Mouse (Mus musculus) embryonic facial prominence, embryonic 12.5 days (tissue): Measurements from ENCODE around the gene Cyfip1. TPM values are rescaled to one million over a fixed set of nuclear protein-coding genes. Genes with fewer than 3 reads are reported as not detected.
"Not testable (repeated sequence)": the region's sequence is repeated elsewhere in the genome, so short reads cannot be mapped to it uniquely, and the experiment has no call there.

ENCODE experiments used
- ATAC-seq: fragments of 200-750 bp; cut with Nextera tagmentation; 2 replicates; pipeline ENCODE4 v1.8.0; 2017; ENCODE audit not compliant: insufficient number of reproducible peaks, insufficient read depth, low FRiP score, low TSS enrichment
- H3K27ac ChIP-seq: fragments of 300-500 bp; sonication (generic); 2 replicates; pipeline ENCODE4 v1.5.1; 2016; ENCODE audit warnings: mild to moderate bottlenecking
- H3K27me3 ChIP-seq: fragments of 300-500 bp; sonication (generic); 2 replicates; pipeline ENCODE4 v1.6.1; 2016; ENCODE audit warnings: mild to moderate bottlenecking, moderate library complexity
- H3K36me3 ChIP-seq: fragments of 300-500 bp; sonication (generic); 2 replicates; pipeline ENCODE4 v1.6.1; 2016; ENCODE audit warnings: mild to moderate bottlenecking
- H3K4me1 ChIP-seq: fragments of 300-500 bp; sonication (generic); 2 replicates; pipeline ENCODE4 v1.6.1; 2016
- H3K4me2 ChIP-seq: fragments of 300-500 bp; sonication (generic); replicated peaks from 2 replicates; pipeline ENCODE4 v1.6.1; 2016; ENCODE audit warnings: mild to moderate bottlenecking, moderate library complexity
- H3K4me3 ChIP-seq: fragments of 300-500 bp; sonication (generic); 2 replicates; pipeline ENCODE4 v1.5.1; 2016; ENCODE audit warnings: mild to moderate bottlenecking
- H3K9ac ChIP-seq: fragments of 300-500 bp; sonication (generic); 2 replicates; pipeline ENCODE4 v1.6.1; 2016; ENCODE audit warnings: mild to moderate bottlenecking, moderate library complexity
- H3K9me3 ChIP-seq: fragments of 300-500 bp; sonication (generic); 2 replicates; pipeline ENCODE4 v1.6.1; 2016; ENCODE audit warnings: mild to moderate bottlenecking, moderate library complexity
- WGBS: fragments of 180-500 bp; shearing (Covaris S2); methylation state at CpG from one replicate; pipeline ENCODE4 v1.1.7; 2016; 5-methylcytosine and 5-hydroxymethylcytosine counted together
- polyA plus RNA-seq: library from polyadenylated mRNA; unstranded; fragments of >200 nt; fragmentation: Nextera tagmentation; extraction: Ambion mirVana; gene quantifications from 2 replicates; pipeline ENCODE4 v1.2.1, GENCODE M21; 2016

The Cyfip1 gene
- polyA plus RNA-seq, 1 experiment from 2014 or later: 122 TPM

DNA sequence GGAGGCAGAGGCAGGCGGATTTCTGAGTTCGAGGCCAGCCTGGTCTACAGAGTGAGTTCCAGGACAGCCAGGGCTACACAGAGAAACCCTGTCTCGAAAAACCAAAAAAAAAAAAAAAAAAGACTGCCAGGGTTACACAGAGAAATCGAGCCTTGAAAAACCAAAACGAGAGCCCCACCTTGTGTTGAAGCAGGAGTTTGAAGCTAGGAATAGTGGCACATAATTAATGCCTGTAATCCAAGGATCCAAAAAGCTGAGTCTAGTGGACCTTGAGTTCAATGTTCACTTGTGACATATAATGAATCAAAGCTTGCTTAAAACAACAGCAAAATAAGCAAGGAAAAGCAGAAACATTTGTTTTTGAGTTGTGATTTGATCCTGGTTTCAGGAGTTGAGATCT lies 62.2 kb downstream of the Cyfip1 start:
- WGBS: 86% methylated on average over 5 of the region's 5 CpGs
- no peaks in the 10 kb centered on the region for H3K4me1 ChIP-seq
- H3K9ac ChIP-seq: no peak overlapping the region
- H3K4me3 ChIP-seq: no peak overlapping the region
- no peaks in the 10 kb centered on the region for H3K9me3 ChIP-seq
- no peak overlapping the region for H3K4me2 ChIP-seq
- H3K27ac ChIP-seq: no peak overlapping the region
- no peaks in the 10 kb centered on the region for H3K27me3 ChIP-seq
- H3K36me3 ChIP-seq: peaks cover 74% of the 10 kb centered on the region
- no peak for ATAC-seq

DNA sequence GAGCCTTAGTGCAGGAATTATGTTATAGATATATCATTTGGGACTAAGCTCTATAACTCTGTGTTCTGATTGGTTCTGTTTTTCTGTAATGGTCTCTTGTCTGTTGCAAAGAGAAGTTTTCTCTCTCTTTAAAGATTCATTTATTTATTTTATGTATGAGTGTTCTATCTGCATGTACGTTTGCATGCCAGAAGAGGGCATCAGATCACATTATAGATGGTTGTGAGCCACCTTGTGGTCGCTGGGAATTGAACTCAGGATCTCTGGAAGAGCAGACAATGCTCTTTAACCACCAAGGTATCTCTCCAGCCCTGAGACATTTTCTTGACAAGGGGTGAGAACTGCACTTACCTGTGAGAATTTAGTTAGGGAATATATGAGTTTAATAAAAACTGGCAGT lies 63.9 kb downstream of the Cyfip1 start:
- Histone ChIP-seq H3K27me3 (no peaks in the 10 kb centered on the region), H3K9ac (no peak overlapping the region), H3K36me3 (peaks cover 70% of the 10 kb centered on the region), H3K4me2 (no peak overlapping the region), H3K4me3 (no peak overlapping the region), H3K27ac (no peak overlapping the region), H3K4me1 (no peaks in the 10 kb centered on the region), H3K9me3 (no peaks in the 10 kb centered on the region)
- WGBS: 79% methylated on average over 2 of the region's 2 CpGs
- ATAC-seq: no peak

DNA sequence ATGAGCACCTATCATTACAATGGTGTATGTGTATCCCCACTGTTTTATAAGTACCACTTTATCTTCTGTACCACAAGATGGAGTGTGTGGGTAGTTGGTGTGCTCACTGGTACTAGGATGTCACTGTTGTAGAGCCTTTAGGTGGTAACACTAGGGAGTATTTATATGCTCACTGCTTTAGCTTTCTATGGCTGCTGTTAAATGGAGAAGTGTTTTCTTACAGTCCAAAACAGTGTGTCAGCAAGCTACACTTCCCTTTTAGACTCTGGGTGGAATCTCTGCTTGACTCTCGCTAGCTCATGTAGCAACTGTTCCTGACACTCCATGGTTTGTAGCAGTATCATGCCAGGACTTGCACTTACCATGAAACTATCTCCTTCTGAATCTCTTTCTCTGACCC lies 68.0 kb downstream of the Cyfip1 start:
- ATAC-seq: no peak
- H3K36me3 ChIP-seq: peaks cover 77% of the 10 kb centered on the region

DNA sequence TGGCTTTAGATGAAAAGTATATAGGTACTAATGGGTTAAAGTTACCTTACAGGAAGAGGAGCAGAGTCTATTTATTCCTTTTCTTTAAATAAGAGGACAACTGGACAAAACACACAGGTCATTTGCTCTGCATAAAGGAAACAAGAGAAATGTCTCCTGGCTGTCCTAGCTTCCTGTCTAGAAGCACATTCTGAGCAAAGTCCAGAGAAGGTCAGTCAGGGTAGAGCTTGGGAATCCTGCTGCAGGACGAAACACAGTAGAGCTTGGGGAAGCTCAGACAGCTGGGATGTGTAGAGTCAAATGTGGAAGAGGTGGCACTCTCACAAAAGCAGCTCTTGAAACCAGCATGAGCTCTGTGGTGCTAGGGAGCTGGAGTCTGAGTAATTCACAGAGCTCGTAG lies 68.8 kb downstream of the Cyfip1 start:
- Histone ChIP-seq H3K36me3 (peaks cover 77% of the 10 kb centered on the region), H3K4me2 (no peak overlapping the region), H3K4me1 (no peaks in the 10 kb centered on the region), H3K9ac (no peak overlapping the region), H3K9me3 (no peaks in the 10 kb centered on the region), H3K27ac (no peak overlapping the region), H3K4me3 (no peak overlapping the region), H3K27me3 (no peaks in the 10 kb centered on the region)
- no peak for ATAC-seq
- 80% methylated on average over 2 of the region's 2 CpGs for WGBS

More for the DNA sequence above, 68.0 kb downstream of the Cyfip1 start:
- no peak overlapping the region for H3K4me3 ChIP-seq
- no peaks in the 10 kb centered on the region for H3K9me3 ChIP-seq
- H3K4me2 ChIP-seq: no peak overlapping the region
- WGBS: 90% methylated on average over 1 of the region's 1 CpGs
- H3K27ac ChIP-seq: no peak overlapping the region
- no peak overlapping the region for H3K9ac ChIP-seq
- H3K4me1 ChIP-seq: no peaks in the 10 kb centered on the region
- H3K27me3 ChIP-seq: no peaks in the 10 kb centered on the region

DNA sequence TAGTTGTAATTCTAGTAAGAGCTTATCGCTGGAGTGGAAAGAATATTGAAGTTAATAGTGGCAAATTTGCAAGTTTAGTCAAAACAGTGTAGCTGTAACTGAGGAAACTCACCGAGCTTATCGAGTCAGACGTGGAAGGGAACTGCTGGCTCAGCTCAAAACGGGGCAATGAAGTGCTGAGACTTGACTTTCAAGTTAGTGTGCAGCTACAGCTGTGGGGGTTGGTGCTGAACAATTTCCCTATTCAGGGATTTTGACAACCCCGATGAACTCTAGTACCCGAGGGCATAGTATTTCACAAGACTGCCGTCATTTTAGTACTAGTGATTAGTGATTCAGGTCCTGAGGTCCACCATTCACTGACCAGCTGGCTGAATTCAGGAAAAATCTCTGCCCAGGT lies 69.8 kb downstream of the Cyfip1 start:
- Histone ChIP-seq H3K4me1 (no peaks in the 10 kb centered on the region), H3K27me3 (no peaks in the 10 kb centered on the region), H3K9ac (no peak overlapping the region), H3K4me3 (no peak overlapping the region), H3K4me2 (no peak overlapping the region), H3K9me3 (no peaks in the 10 kb centered on the region), H3K36me3 (peaks cover 75% of the 10 kb centered on the region), H3K27ac (no peak overlapping the region)
- 69% methylated on average over 8 of the region's 8 CpGs for WGBS
- no peak for ATAC-seq

DNA sequence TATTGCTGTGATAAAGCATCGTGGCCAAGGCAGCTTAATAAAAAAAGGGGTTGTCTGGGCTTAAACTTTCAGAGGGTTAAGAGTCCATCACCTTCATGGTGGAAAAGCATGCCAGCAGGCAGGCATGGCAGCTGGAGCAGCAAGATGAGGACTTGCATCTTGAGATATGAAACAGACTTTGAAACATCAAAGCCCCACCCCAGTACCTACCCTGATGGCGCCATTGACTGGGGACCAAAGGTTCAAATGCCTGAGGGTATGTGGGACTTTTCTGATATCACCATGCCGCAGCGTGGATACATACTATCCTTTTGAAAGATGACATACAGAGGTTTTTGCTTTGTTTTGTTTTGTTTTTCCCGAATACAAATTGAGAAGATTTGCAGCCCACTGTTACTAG lies 70.6 kb downstream of the Cyfip1 start:
- H3K36me3 ChIP-seq: peaks cover 81% of the 10 kb centered on the region
- no peak overlapping the region for H3K27ac ChIP-seq
- no peak for ATAC-seq

DNA sequence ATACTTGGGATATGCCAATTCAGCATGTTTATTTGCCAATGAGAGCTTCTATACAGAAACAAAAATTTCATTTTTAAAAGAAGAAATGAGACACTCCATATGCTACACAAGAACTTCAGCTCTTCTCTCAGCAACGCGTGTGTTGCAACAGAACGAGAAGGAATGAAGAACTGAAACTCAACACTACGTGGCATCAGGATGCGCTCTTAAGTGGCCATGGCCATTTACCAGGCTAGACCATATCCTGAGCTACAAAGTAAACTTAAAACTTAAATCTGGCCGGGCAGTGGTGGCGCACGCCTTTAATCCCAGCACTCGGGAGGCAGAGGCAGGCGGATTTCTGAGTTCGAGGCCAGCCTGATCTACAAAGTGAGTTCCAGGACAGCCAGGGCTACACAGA lies 76.8 kb downstream of the Cyfip1 start:
- not testable (repeated sequence) for ATAC-seq, H3K4me2 ChIP-seq, H3K9me3 ChIP-seq, H3K4me1 ChIP-seq, H3K27ac ChIP-seq, H3K9ac ChIP-seq, H3K4me3 ChIP-seq, H3K27me3 ChIP-seq
- WGBS: 97% methylated on average over 11 of the region's 11 CpGs
- peaks cover 74% of the 10 kb centered on the region for H3K36me3 ChIP-seq

More for the DNA sequence above, 70.6 kb downstream of the Cyfip1 start:
- no peaks in the 10 kb centered on the region for H3K27me3 ChIP-seq
- WGBS: 90% methylated on average over 5 of the region's 5 CpGs
- H3K9me3 ChIP-seq: no peaks in the 10 kb centered on the region
- H3K4me3 ChIP-seq: no peak overlapping the region
- H3K4me2 ChIP-seq: no peak overlapping the region
- no peak overlapping the region for H3K9ac ChIP-seq
- H3K4me1 ChIP-seq: no peaks in the 10 kb centered on the region

DNA sequence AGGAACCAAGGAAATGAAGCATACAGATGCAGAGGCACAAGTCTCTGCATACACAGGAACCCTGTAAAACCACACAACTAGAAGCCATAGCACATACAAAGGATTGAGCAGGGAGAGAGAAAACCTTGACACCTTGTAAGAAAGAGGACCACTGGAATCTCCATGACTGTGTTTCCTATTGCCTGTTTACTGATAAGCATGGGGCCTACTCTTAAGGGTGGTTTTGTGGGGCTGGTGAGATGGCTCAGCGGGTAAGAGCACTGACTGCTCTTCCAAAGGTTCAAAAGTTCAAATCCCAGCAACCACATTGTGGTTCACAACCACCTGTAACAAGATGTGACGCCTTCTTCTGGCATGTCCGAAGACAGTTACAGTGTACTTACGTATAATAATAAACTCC lies 85.7 kb downstream of the Cyfip1 start:
- Histone ChIP-seq H3K4me2 (no peak overlapping the region), H3K4me3 (no peak overlapping the region), H3K27ac (no peak overlapping the region), H3K9me3 (no peaks in the 10 kb centered on the region), H3K9ac (no peak overlapping the region), H3K4me1 (no peaks in the 10 kb centered on the region), H3K36me3 (peaks cover 62% of the 10 kb centered on the region), H3K27me3 (no peaks in the 10 kb centered on the region)
- WGBS: 93% methylated on average over 4 of the region's 4 CpGs
- no peak for ATAC-seq

DNA sequence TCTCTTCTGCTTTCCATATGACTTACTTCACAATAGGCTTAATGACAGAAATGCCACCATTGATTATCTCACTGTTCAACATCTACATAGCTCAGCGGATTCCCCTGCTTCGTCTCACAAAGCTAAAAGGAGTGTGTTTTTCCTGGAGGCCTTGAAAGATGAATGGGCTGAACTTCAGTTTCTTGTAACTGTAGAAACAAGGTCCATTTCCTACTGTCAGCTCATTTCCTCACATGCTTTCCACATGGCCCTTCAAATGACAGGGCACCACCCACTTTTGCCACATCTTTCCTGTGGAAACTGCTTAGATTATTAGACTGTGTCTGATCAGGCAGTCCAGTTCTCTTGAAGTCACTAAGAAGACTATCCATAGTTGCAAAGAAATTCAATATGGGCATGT lies 87.1 kb downstream of the Cyfip1 start:
- Histone ChIP-seq H3K9me3 (no peaks in the 10 kb centered on the region), H3K36me3 (peaks cover 48% of the 10 kb centered on the region), H3K4me3 (no peak overlapping the region), H3K9ac (no peak overlapping the region), H3K4me2 (no peak overlapping the region), H3K4me1 (no peaks in the 10 kb centered on the region), H3K27me3 (no peaks in the 10 kb centered on the region), H3K27ac (no peak overlapping the region)
- WGBS: 84% methylated on average over 2 of the region's 2 CpGs
- no peak for ATAC-seq

DNA sequence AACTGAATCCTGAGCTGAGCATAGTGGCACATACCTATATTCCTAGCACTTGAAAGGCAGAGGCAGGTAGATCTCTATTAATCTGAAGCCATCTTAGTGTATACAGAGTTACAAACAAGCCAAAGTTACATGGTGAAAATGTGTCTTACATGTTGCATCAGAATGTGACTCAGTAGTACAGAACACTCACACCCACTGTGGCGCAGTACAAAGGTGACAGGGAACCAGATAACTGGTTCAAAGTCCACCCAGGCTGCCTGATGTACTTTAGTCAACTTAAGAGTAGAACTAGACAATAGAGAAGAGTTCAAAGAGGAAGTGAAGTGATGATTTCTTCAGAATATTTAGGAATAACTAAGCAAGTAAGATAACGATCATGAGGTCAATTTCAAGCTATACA lies 93.5 kb downstream of the Cyfip1 start:
- Histone ChIP-seq H3K9ac (no peak overlapping the region), H3K27me3 (no peaks in the 10 kb centered on the region), H3K36me3 (peaks cover 7% of the 10 kb centered on the region), H3K4me1 (no peaks in the 10 kb centered on the region), H3K27ac (no peak overlapping the region), H3K9me3 (no peaks in the 10 kb centered on the region), H3K4me2 (no peak overlapping the region), H3K4me3 (no peak overlapping the region)
- no peak for ATAC-seq
- 96% methylated on average over 2 of the region's 2 CpGs for WGBS

DNA sequence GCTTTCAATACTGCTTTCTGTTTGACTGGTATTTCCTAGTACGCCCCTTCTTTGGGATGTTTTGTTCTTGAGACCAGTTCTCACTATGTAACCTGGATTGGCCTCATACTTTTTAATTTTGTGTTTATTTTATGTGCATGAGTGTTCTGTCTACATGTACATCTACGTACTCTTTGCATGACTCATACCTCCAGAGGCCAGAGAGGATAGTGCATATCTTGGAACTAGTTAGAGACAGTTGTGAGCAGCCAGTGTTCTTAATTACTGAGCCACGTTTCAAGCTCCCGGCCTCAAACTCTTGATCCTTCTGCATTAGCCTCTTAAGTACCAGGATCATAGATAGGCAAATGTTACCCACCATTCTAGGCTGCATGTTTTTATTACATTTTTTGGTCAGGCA lies 96.8 kb downstream of the Cyfip1 start:
- no peaks in the 10 kb centered on the region for H3K4me1 ChIP-seq
- no peak overlapping the region for H3K4me2 ChIP-seq
- no peak overlapping the region for H3K27ac ChIP-seq
- H3K4me3 ChIP-seq: no peak overlapping the region
- 80% methylated on average over 4 of the region's 4 CpGs for WGBS
- ATAC-seq: no peak
- 0 out of 2 replicates have a peak, but pooled peaks cover 4% of the 10 kb centered on the region for H3K36me3 ChIP-seq
- no peaks in the 10 kb centered on the region for H3K9me3 ChIP-seq
- H3K9ac ChIP-seq: no peak overlapping the region
- no peaks in the 10 kb centered on the region for H3K27me3 ChIP-seq

DNA sequence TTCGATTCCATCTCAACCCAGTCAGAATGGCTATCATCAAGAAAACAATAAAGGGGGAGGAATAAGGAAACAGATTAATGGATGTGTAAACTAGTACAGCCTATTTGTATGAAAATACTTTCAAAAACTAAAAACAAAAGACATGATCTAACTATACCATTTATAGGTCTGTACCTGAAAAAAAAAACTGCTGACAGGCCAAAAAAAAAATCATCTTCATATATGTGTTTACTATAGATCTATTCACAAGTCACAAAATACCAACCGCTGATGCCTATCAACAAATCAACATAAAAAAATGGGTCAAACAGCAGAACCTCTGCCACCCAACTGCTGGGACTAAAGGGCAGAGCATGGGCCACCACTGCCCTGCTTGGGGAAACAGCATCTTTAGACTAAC lies 114.5 kb downstream of the Cyfip1 start:
- peaks cover 8% of the 10 kb centered on the region for H3K36me3 ChIP-seq
- no peak overlapping the region for H3K4me2 ChIP-seq
- no peaks in the 10 kb centered on the region for H3K9me3 ChIP-seq
- no peaks in the 10 kb centered on the region for H3K27me3 ChIP-seq
- no peak overlapping the region for H3K27ac ChIP-seq
- 98% methylated on average over 2 of the region's 2 CpGs for WGBS
- H3K4me3 ChIP-seq: no peak overlapping the region
- ATAC-seq: no peak
- no peak overlapping the region for H3K9ac ChIP-seq
- peaks cover 5% of the 10 kb centered on the region; the same call in 1 of the 2 replicates for H3K4me1 ChIP-seq

DNA sequence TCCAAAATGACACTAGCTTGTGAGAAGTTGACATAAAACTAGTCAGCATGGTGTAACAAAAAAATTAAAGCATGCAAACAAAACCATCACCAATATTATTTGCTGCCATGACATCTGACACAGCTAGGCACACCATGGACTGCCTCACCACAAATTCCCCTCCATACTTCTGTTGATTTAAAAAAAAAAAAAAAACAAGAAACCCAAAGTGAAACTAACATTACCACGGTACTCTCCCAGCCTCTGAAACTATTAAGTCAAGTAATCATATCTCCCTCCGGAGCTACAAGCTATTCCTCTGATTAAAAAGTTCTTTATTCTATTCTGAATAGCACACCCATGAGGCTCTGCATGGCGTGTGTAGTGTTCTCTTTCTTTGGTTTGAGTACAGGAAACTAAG lies 115.6 kb downstream of the Cyfip1 start:
- Histone ChIP-seq H3K4me1 (peaks cover 6% of the 10 kb centered on the region; the same call in 1 of the 2 replicates), H3K9ac (no peak overlapping the region), H3K9me3 (no peaks in the 10 kb centered on the region), H3K36me3 (peaks cover 8% of the 10 kb centered on the region), H3K27ac (no peak overlapping the region), H3K4me2 (no peak overlapping the region), H3K27me3 (no peaks in the 10 kb centered on the region), H3K4me3 (no peak overlapping the region)
- WGBS: 93% methylated on average over 3 of the region's 3 CpGs
- no peak for ATAC-seq
